Mouse (Mus musculus): ENCODE results near the gene Ldlrad3. TPM values are rescaled to one million over a fixed set of nuclear protein-coding genes. Genes with fewer than 3 reads are reported as not detected.

Ldlrad3 gene
- total and polyA plus RNA-seq, 3 experiments = 3.5 to 6.1 TPM; not detected in 1

GRCm38 (mm10) chr2:102153516-102153915 is 32.7 kb downstream of the Ldlrad3 start:
- H3K27ac ChIP-seq (ENCODE audit: control insufficient read depth, low read depth, low read length) = no peak overlapping the region
- no peaks in the 10 kb centered on the region for H3K4me1 ChIP-seq (ENCODE audit: control insufficient read depth in 1 of 2, insufficient read depth in 2 of 2, low read length in 2 of 2)
- no peak for TF ChIP-seq GATA1 (IDR thresholded peaks at IDR 0.05; ENCODE audit: low read depth, low read length)
- TF ChIP-seq USF2 (IDR thresholded peaks at IDR 0.05; ENCODE audit: borderline replicate concordance in 1 of 2, insufficient read depth in 1 of 2, low read depth in 1 of 2, low read length in 2 of 2) = no peak
- TF ChIP-seq RAD21 (IDR thresholded peaks at IDR 0.05; ENCODE audit: low read depth, low read length) = no peak
- no peak for TF ChIP-seq SIN3A (IDR thresholded peaks at IDR 0.05; ENCODE audit: low read length)
- no peaks in the 10 kb centered on the region for H3K27me3 ChIP-seq (ENCODE audit: control insufficient read depth in 1 of 2, insufficient read depth in 2 of 2, low read length in 2 of 2)
- no peaks in the 10 kb centered on the region for H3K9me3 ChIP-seq (replicated peaks; ENCODE audit: insufficient read depth, low read length)
- no peak overlapping the region for H3K9ac ChIP-seq (ENCODE audit: control insufficient read depth, low read depth, low read length, poor library complexity, severe bottlenecking)
- no peaks in the 10 kb centered on the region for H3K79me2 ChIP-seq (ENCODE audit: control insufficient read depth, insufficient read depth, low read length, poor library complexity)
- no peak overlapping the region for H3K4me3 ChIP-seq (ENCODE audit: control insufficient read depth in 1 of 2, insufficient read depth in 1 of 2, low read depth in 2 of 2, low read length in 2 of 2)
- H3K36me3 ChIP-seq (ENCODE audit: control insufficient read depth in 1 of 2, insufficient read depth in 2 of 2, low read length in 2 of 2) = no peaks in the 10 kb centered on the region
- no peak for DNase-seq (ENCODE audit: low read depth, low spot score)

GRCm38 (mm10) chr2:102152851-102153250 is 33.3 kb downstream of the Ldlrad3 start:
- H3K36me3 ChIP-seq (ENCODE audit: control insufficient read depth in 1 of 2, insufficient read depth in 2 of 2, low read length in 2 of 2) = no peaks in the 10 kb centered on the region
- H3K4me3 ChIP-seq (ENCODE audit: control insufficient read depth in 1 of 2, insufficient read depth in 1 of 2, low read depth in 2 of 2, low read length in 2 of 2) = no peak overlapping the region
- TF ChIP-seq RAD21 (IDR thresholded peaks at IDR 0.05; ENCODE audit: low read depth, low read length) (no peak), MXI1 (IDR thresholded peaks at IDR 0.05; ENCODE audit: low read depth, low read length) (no peak), CTCF (IDR thresholded peaks at IDR 0.05 in 2 of 3, conservative IDR thresholded peaks at IDR 0.05 in 1 of 3; ENCODE audit: control insufficient read depth in 1 of 3, insufficient read depth in 1 of 3, low read depth in 2 of 3, low read length in 3 of 3, poor library complexity in 1 of 3, severe bottlenecking in 1 of 3) (no peak), MAX (IDR thresholded peaks at IDR 0.05; ENCODE audit: low read length) (no peak), POLR2AphosphoS2 (IDR thresholded peaks at IDR 0.05; ENCODE audit: low read length) (no peak), BHLHE40 (IDR thresholded peaks at IDR 0.05; ENCODE audit: borderline replicate concordance, low read depth, low read length) (no peak), USF1 (IDR thresholded peaks at IDR 0.05; ENCODE audit: low read depth, low read length) (no peak), HCFC1 (IDR thresholded peaks at IDR 0.05; ENCODE audit: low read depth, low read length) (no peak), KAT2A (conservative IDR thresholded peaks at IDR 0.05; ENCODE audit: low read depth, low read length) (no peak), SIN3A (IDR thresholded peaks at IDR 0.05; ENCODE audit: low read length) (no peak), ETS1 (IDR thresholded peaks at IDR 0.05; ENCODE audit: low read depth, low read length) (no peak), ZMIZ1 (IDR thresholded peaks at IDR 0.05; ENCODE audit: low read depth, low read length) (no peak), CHD2 (IDR thresholded peaks at IDR 0.05; ENCODE audit: low read length) (no peak), SMC3 (IDR thresholded peaks at IDR 0.05; ENCODE audit: low read depth, low read length) (no peak), ZNF384 (IDR thresholded peaks at IDR 0.05; ENCODE audit: low read depth, low read length) (no peak), CHD1 (IDR thresholded peaks at IDR 0.05; ENCODE audit: low read depth, low read length) (no peak), TBP (IDR thresholded peaks at IDR 0.05; ENCODE audit: low read depth, low read length) (no peak), ZC3H11A (IDR thresholded peaks at IDR 0.05; ENCODE audit: low read depth, low read length) (no peak)
- H3K9me3 ChIP-seq (replicated peaks; ENCODE audit: insufficient read depth, low read length) = no peaks in the 10 kb centered on the region
- no peaks in the 10 kb centered on the region for H3K79me2 ChIP-seq (ENCODE audit: control insufficient read depth, insufficient read depth, low read length, poor library complexity)
- no peak overlapping the region for H3K27ac ChIP-seq (ENCODE audit: control insufficient read depth, low read depth, low read length)
- no peaks in the 10 kb centered on the region for H3K4me1 ChIP-seq (ENCODE audit: control insufficient read depth in 1 of 2, insufficient read depth in 2 of 2, low read length in 2 of 2)
- no peak for DNase-seq (ENCODE audit: low read depth, low spot score)
- H3K9ac ChIP-seq (ENCODE audit: control insufficient read depth, low read depth, low read length, poor library complexity, severe bottlenecking) = no peak overlapping the region
- H3K27me3 ChIP-seq (ENCODE audit: control insufficient read depth in 1 of 2, insufficient read depth in 2 of 2, low read length in 2 of 2) = no peaks in the 10 kb centered on the region
